Mouse (Mus musculus): ENCODE results near the gene Plagl1. TPM values are rescaled to one million over a fixed set of nuclear protein-coding genes. Genes with fewer than 3 reads are reported as not detected.

The Plagl1 gene
- polyA plus RNA-seq, 1 experiment from 2014 or later, result 74.9 TPM

- Histone ChIP-seq H3K36me3 (ENCODE audit: control insufficient read depth, insufficient read depth, low read length) (no peaks in the 10 kb centered on the region), H3K4me1 (ENCODE audit: control insufficient read depth, insufficient read depth, low read length) (no peaks in the 10 kb centered on the region), H3K4me2 (ENCODE audit: low read depth, severe bottlenecking) (no peak overlapping the region), H3K9me3 (ENCODE audit: control insufficient read depth, low read length) (no peaks in the 10 kb centered on the region), H3K4me3 (ENCODE audit: low read depth, low read length) (no peak overlapping the region), H3K27me3 (ENCODE audit: control insufficient read depth, insufficient read depth, low read length) (no peaks in the 10 kb centered on the region), H3K9ac (ENCODE audit: low read length) (no peak overlapping the region), H3K27ac (replicated peaks; ENCODE audit: low read depth, low read length) (no peak overlapping the region)
- ATAC-seq (ENCODE audit: insufficient number of reproducible peaks, low FRiP score, low TSS enrichment, low read depth), result no peak
- no peak for DNase-seq (ENCODE audit: low spot score)
- WGBS, result 88% methylated on average over 5 of the region's 5 CpGs
Measured at GRCm38 (mm10) chr10:13029416-13029815, 30.9 kb upstream of the Plagl1 start.

- Histone ChIP-seq H3K9ac (ENCODE audit: low read length) (no peak overlapping the region), H3K4me3 (ENCODE audit: low read depth, low read length) (no peak overlapping the region), H3K4me2 (ENCODE audit: low read depth, severe bottlenecking) (no peak overlapping the region), H3K36me3 (ENCODE audit: control insufficient read depth, insufficient read depth, low read length) (no peaks in the 10 kb centered on the region), H3K27me3 (ENCODE audit: control insufficient read depth, insufficient read depth, low read length) (no peaks in the 10 kb centered on the region), H3K9me3 (ENCODE audit: control insufficient read depth, low read length) (no peaks in the 10 kb centered on the region), H3K27ac (replicated peaks; ENCODE audit: low read depth, low read length) (no peak overlapping the region), H3K4me1 (ENCODE audit: control insufficient read depth, insufficient read depth, low read length) (no peaks in the 10 kb centered on the region)
- 89% methylated on average over 3 of the region's 3 CpGs for WGBS
- ATAC-seq (ENCODE audit: insufficient number of reproducible peaks, low FRiP score, low TSS enrichment, low read depth) (no peak), DNase-seq (ENCODE audit: low spot score) (no peak)
Measured at GRCm38 (mm10) chr10:13035270-13035669, 25.0 kb upstream of the Plagl1 start.

GRCm38 (mm10) chr10:13039637-13040174, 20.6 kb upstream of the Plagl1 start:
- Histone ChIP-seq H3K9ac (ENCODE audit: low read length) (no peak overlapping the region), H3K27ac (replicated peaks; ENCODE audit: low read depth, low read length) (no peak overlapping the region), H3K27me3 (ENCODE audit: control insufficient read depth, insufficient read depth, low read length) (no peaks in the 10 kb centered on the region), H3K4me3 (ENCODE audit: low read depth, low read length) (no peak overlapping the region), H3K4me2 (ENCODE audit: low read depth, severe bottlenecking) (no peak overlapping the region), H3K9me3 (ENCODE audit: control insufficient read depth, low read length) (no peaks in the 10 kb centered on the region), H3K4me1 (ENCODE audit: control insufficient read depth, insufficient read depth, low read length) (no peaks in the 10 kb centered on the region), H3K36me3 (ENCODE audit: control insufficient read depth, insufficient read depth, low read length) (no peaks in the 10 kb centered on the region)
- DNase-seq (ENCODE audit: low spot score) (no peak), ATAC-seq (ENCODE audit: insufficient number of reproducible peaks, low FRiP score, low TSS enrichment, low read depth) (no peak)
- 88% methylated on average over 5 of the region's 5 CpGs for WGBS

GRCm38 (mm10) chr10:13044659-13045058, 15.6 kb upstream of the Plagl1 start:
- H3K9ac ChIP-seq (ENCODE audit: low read length), result no peak overlapping the region
- H3K27me3 ChIP-seq (ENCODE audit: control insufficient read depth, insufficient read depth, low read length), result no peaks in the 10 kb centered on the region
- WGBS, result 92% methylated on average over 11 of the region's 11 CpGs
- ATAC-seq (ENCODE audit: insufficient number of reproducible peaks, low FRiP score, low TSS enrichment, low read depth), result no peak
- H3K9me3 ChIP-seq (ENCODE audit: control insufficient read depth, low read length), result no peaks in the 10 kb centered on the region
- no peaks in the 10 kb centered on the region for H3K36me3 ChIP-seq (ENCODE audit: control insufficient read depth, insufficient read depth, low read length)
- no peak overlapping the region for H3K4me2 ChIP-seq (ENCODE audit: low read depth, severe bottlenecking)
- no peak overlapping the region for H3K27ac ChIP-seq (replicated peaks; ENCODE audit: low read depth, low read length)
- no peak for DNase-seq (ENCODE audit: low spot score)
- no peaks in the 10 kb centered on the region for H3K4me1 ChIP-seq (ENCODE audit: control insufficient read depth, insufficient read depth, low read length)
- H3K4me3 ChIP-seq (ENCODE audit: low read depth, low read length), result no peak overlapping the region

GRCm38 (mm10) chr10:13047816-13048215, 12.5 kb upstream of the Plagl1 start:
- H3K9me3 ChIP-seq (ENCODE audit: control insufficient read depth, low read length), result no peaks in the 10 kb centered on the region
- WGBS, result 56% methylated on average over 4 of the region's 4 CpGs

GRCm38 (mm10) chr10:13056863-13057381, 3.4 kb upstream of the Plagl1 start:
- Histone ChIP-seq H3K27ac (replicated peaks; ENCODE audit: low read depth, low read length) (no peak overlapping the region), H3K36me3 (ENCODE audit: control insufficient read depth, insufficient read depth, low read length) (no peaks in the 10 kb centered on the region), H3K9ac (ENCODE audit: low read length) (no peak overlapping the region), H3K27me3 (ENCODE audit: control insufficient read depth, insufficient read depth, low read length) (peaks cover 18% of the 10 kb centered on the region), H3K9me3 (ENCODE audit: control insufficient read depth, low read length) (no peaks in the 10 kb centered on the region), H3K4me3 (ENCODE audit: low read depth, low read length) (no peak overlapping the region), H3K4me1 (ENCODE audit: control insufficient read depth, insufficient read depth, low read length) (0 out of 2 replicates have a peak, but pooled peaks cover 5% of the 10 kb centered on the region), H3K4me2 (ENCODE audit: low read depth, severe bottlenecking) (no peak overlapping the region)
- no peak for DNase-seq (ENCODE audit: low spot score)
- ATAC-seq (ENCODE audit: insufficient number of reproducible peaks, low FRiP score, low TSS enrichment, low read depth), result no peak
- 78% methylated on average over 6 of the region's 6 CpGs for WGBS

More at GRCm38 (mm10) chr10:13047816-13048215, 12.5 kb upstream of the Plagl1 start:
- no peaks in the 10 kb centered on the region for H3K4me1 ChIP-seq (ENCODE audit: control insufficient read depth, insufficient read depth, low read length)
- H3K27me3 ChIP-seq (ENCODE audit: control insufficient read depth, insufficient read depth, low read length), result no peaks in the 10 kb centered on the region
- ATAC-seq (ENCODE audit: insufficient number of reproducible peaks, low FRiP score, low TSS enrichment, low read depth), result no peak
- DNase-seq (ENCODE audit: low spot score), result no peak
- no peak overlapping the region for H3K4me2 ChIP-seq (ENCODE audit: low read depth, severe bottlenecking)
- no peak overlapping the region for H3K27ac ChIP-seq (replicated peaks; ENCODE audit: low read depth, low read length)
- no peak overlapping the region for H3K9ac ChIP-seq (ENCODE audit: low read length)
- H3K4me3 ChIP-seq (ENCODE audit: low read depth, low read length), result no peak overlapping the region
- no peaks in the 10 kb centered on the region for H3K36me3 ChIP-seq (ENCODE audit: control insufficient read depth, insufficient read depth, low read length)

GRCm38 (mm10) chr10:13060821-13061671, 742 bp downstream of the Plagl1 start:
- H3K9ac ChIP-seq (ENCODE audit: low read length), result peak overlapping the region; percentile 60
- H3K36me3 ChIP-seq (ENCODE audit: control insufficient read depth, insufficient read depth, low read length), result no peaks in the 10 kb centered on the region
- H3K4me3 ChIP-seq (ENCODE audit: low read depth, low read length), result peak overlapping the region; percentile 37
- peak; percentile 49 for DNase-seq (ENCODE audit: low spot score)
- no peak overlapping the region for H3K27ac ChIP-seq (replicated peaks; ENCODE audit: low read depth, low read length)
- H3K9me3 ChIP-seq (ENCODE audit: control insufficient read depth, low read length), result no peaks in the 10 kb centered on the region
- peaks cover 18% of the 10 kb centered on the region for H3K27me3 ChIP-seq (ENCODE audit: control insufficient read depth, insufficient read depth, low read length)
- WGBS, result 5% methylated on average over 45 of the region's 46 CpGs
- ATAC-seq (ENCODE audit: insufficient number of reproducible peaks, low FRiP score, low TSS enrichment, low read depth), result peak; percentile 51; the same call in 1 of the 2 replicates
- peak overlapping the region; percentile 85 for H3K4me2 ChIP-seq (ENCODE audit: low read depth, severe bottlenecking)
- 0 out of 2 replicates have a peak, but pooled peaks cover 5% of the 10 kb centered on the region for H3K4me1 ChIP-seq (ENCODE audit: control insufficient read depth, insufficient read depth, low read length)

- Histone ChIP-seq H3K4me2 (ENCODE audit: low read depth, severe bottlenecking) (no peak overlapping the region), H3K36me3 (ENCODE audit: control insufficient read depth, insufficient read depth, low read length) (no peaks in the 10 kb centered on the region), H3K27ac (replicated peaks; ENCODE audit: low read depth, low read length) (no peak overlapping the region), H3K27me3 (ENCODE audit: control insufficient read depth, insufficient read depth, low read length) (peaks cover 18% of the 10 kb centered on the region), H3K9me3 (ENCODE audit: control insufficient read depth, low read length) (no peaks in the 10 kb centered on the region), H3K9ac (ENCODE audit: low read length) (no peak overlapping the region), H3K4me3 (ENCODE audit: low read depth, low read length) (no peak overlapping the region), H3K4me1 (ENCODE audit: control insufficient read depth, insufficient read depth, low read length) (0 out of 2 replicates have a peak, but pooled peaks cover 5% of the 10 kb centered on the region)
- DNase-seq (ENCODE audit: low spot score) (no peak), ATAC-seq (ENCODE audit: insufficient number of reproducible peaks, low FRiP score, low TSS enrichment, low read depth) (no peak)
- WGBS, result 59% methylated on average over 8 of the region's 8 CpGs
Measured at GRCm38 (mm10) chr10:13062373-13062772, 2.1 kb downstream of the Plagl1 start.
